Mouse (Mus musculus) left cerebral cortex, postnatal 14 days (tissue): ENCODE measurements around the gene Wdr95. TPM values are rescaled to one million over a fixed set of nuclear protein-coding genes. Genes with fewer than 3 reads are reported as not detected.

Experiments used
- DNase-seq, 2 experiments: peaks; one replicate each; pipeline ENCODE4 v3.0.0; 2021 to 2022; ENCODE audit warnings: low spot score in 2 of 2, mixed read lengths in 1 of 2
- intact Hi-C: fragments of 180-260 bp; cut with DNase I; formaldehyde crosslinking; loops from one replicate; pipeline ENCODE4 v1.15.1; 2025
- total RNA-seq, 2 experiments: library from RNA; stranded (reverse); gene quantifications; 2 replicates each; pipeline ENCODE4 v1.2.3; 2021

Wdr95 gene
- total RNA-seq, 2 experiments from 2014 or later: 0.74 to 1.4 TPM

DNA sequence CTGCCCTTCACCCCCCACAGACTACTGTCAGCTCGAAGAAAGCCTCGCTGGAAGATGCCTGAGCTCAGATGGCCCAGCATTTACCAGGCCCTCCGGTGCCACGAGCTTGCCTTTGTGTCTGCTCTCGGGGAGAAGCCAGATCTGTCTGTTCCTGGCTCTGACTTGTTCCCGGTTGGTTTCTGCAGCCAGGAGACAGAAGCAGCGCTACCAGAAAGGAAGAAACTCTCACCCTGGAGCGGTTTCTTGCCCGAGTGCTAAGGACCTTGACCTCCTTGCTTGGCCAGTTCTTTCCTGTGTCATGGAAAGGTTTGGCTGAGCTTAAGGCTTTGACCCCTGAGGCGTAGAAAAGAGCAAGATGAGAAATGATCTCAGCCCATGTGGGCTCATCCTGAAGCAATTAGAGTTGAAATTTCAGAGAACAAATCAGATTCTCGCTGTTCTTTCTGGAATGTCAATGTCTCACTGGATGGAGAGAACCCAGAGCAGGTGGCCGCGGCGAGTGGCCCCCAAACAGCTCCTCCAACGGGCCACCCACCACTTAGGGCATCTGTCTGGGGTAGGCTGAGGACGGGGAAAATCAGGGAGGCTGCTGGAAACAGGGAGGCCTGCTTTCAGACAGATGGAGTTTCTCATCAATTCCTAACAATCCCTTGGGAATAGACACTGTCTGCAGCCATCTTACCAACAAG is 83.1 kb downstream of the Wdr95 start:
- DNase-seq: peak; percentile 22 to 45
- intact Hi-C loops: loop anchor here (5.0 kb wide), 1 partner anchor 74 kb away; no protein-coding TSS in a partner anchor

GRCm38 (mm10) chr5:149612165-149612518 is 83.7 kb downstream of the Wdr95 start:
- intact Hi-C loops: loop anchor here (5.0 kb wide), 1 partner anchor 75 kb away; no protein-coding TSS in a partner anchor
- DNase-seq: no peak

DNA sequence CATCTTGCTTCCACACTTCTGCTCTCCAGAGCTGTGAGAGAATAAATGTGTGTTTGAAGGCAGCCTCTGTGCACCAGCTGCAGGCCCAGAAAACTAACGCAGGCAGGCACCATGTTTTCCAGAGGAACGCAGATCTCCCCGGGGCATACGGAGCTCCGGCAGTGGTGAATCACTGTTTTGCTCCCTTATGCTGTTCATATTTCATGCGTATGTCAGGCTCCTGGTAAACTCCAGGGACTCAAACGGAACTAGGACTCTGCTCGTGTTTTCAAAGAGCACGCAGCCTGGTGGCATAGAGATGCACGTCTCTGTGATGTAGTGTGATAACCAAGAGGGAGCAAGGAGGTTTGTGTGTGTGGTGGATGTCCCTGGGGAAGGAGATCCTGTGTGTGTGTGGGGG is 84.3 kb downstream of the Wdr95 start:
- intact Hi-C loops: loop anchor here (5.0 kb wide), 1 partner anchor 75 kb away; no protein-coding TSS in a partner anchor
- DNase-seq: peak; percentile 44 to 64

- intact Hi-C loops: no loop called here
- no peak for DNase-seq
Measured at GRCm38 (mm10) chr5:149616138-149616537, 87.7 kb downstream of the Wdr95 start.

- no peak for DNase-seq
- intact Hi-C loops: no loop called here
Measured at GRCm38 (mm10) chr5:149616817-149617216, 88.3 kb downstream of the Wdr95 start.

GRCm38 (mm10) chr5:149617776-149618425 is 89.4 kb downstream of the Wdr95 start:
- DNase-seq: no peak
- intact Hi-C loops: no loop called here

DNA sequence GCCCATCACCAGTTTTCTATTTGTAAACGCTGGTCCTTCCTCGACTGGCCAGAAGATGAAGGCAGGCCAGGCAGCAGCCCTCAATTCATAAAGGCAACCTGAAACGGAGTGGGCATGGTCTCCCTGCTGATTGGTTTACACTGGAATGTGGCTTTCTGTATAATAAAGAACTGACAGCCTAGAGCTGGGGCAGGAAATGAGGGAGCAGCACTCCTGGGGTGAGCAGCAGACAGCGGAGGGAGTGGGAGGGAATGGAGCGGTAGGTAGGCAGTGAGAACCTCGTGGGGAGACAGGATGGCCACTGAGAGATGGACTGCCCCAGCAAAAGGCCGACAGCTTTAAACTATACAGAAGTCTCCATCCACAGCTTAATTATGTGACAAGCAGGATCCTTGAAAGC is 93.7 kb downstream of the Wdr95 start:
- DNase-seq: no peak
- intact Hi-C loops: no loop called here

- DNase-seq: no peak
- intact Hi-C loops: no loop called here
Measured at GRCm38 (mm10) chr5:149622644-149623043, 94.2 kb downstream of the Wdr95 start.

DNA sequence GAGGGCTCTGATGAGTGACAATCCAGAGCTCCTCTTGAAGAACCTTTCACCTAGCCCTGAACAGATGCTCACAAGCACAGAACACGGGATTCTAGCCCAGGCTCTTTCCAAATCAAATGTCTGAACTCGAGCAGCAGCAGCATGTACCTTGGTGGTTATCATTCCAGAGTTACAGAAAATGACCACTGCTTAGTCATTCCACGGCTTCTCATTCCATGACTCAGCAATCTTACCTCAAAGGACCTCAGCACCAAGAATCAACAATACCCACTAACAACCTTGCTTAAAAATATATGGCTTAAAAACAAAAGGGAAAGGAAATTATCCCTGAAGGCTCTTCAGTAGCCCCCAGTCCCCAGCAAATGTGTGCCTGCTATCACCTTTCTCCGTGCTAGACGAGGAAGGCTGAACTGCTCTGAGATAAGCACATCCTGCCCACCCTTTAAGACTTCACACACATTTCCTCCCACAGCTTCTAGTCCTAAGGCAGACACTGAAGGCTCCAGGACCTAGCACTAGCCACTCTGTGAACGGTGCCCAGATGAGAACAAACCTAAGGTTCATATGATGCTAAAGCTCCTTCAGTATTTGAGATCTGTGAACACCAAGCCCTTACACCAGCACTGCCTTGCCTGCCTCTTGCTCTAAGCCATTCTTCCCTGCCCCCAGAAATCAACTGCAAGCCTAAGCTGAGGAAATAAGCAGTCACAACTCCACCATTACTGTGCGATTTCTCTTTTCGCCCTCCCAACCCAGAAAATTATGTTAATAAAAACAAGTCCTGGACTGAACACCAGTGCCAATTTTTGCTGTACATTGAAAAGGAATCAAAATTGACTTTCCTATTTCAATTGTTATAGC is 95.6 kb downstream of the Wdr95 start:
- no peak for DNase-seq
- intact Hi-C loops: no loop called here

- DNase-seq: no peak
- intact Hi-C loops: no loop called here
Measured at GRCm38 (mm10) chr5:149625547-149625946, 97.1 kb downstream of the Wdr95 start.

GRCm38 (mm10) chr5:149634409-149635035 is 106.0 kb downstream of the Wdr95 start:
- no peak for DNase-seq
- intact Hi-C loops: loop anchor here (5.0 kb wide), 1 partner anchor 97 kb away; no protein-coding TSS in a partner anchor

GRCm38 (mm10) chr5:149635556-149635955 is 107.1 kb downstream of the Wdr95 start:
- intact Hi-C loops: loop anchor here (5.0 kb wide), 1 partner anchor 98 kb away; no protein-coding TSS in a partner anchor
- DNase-seq: peak in 1 of 2 experiments; percentile 39

GRCm38 (mm10) chr5:149636075-149636920 is 107.8 kb downstream of the Wdr95 start, which contains the start of gene Hsph1:
Gene Hsph1, minus strand, starts transcription at chr5:149636376.
- intact Hi-C loops: loop anchor here (5.0 kb wide), 1 partner anchor 99 kb away; no protein-coding TSS in a partner anchor
- peak; percentile 99 for DNase-seq

- intact Hi-C loops: loop anchor here (5.0 kb wide), 1 partner anchor 100 kb away; no protein-coding TSS in a partner anchor
Measured at GRCm38 (mm10) chr5:149637306-149637705, 108.8 kb downstream of the Wdr95 start.

GRCm38 (mm10) chr5:149641277-149641892 is 112.9 kb downstream of the Wdr95 start:
- DNase-seq: no peak
- intact Hi-C loops: loop anchor here (10.0 kb wide), 1 partner anchor 383 kb away; no protein-coding TSS in a partner anchor

More at GRCm38 (mm10) chr5:149637306-149637705, 108.8 kb downstream of the Wdr95 start:
- no peak for DNase-seq

GRCm38 (mm10) chr5:149642366-149642765 is 113.9 kb downstream of the Wdr95 start:
- no peak for DNase-seq

DNA sequence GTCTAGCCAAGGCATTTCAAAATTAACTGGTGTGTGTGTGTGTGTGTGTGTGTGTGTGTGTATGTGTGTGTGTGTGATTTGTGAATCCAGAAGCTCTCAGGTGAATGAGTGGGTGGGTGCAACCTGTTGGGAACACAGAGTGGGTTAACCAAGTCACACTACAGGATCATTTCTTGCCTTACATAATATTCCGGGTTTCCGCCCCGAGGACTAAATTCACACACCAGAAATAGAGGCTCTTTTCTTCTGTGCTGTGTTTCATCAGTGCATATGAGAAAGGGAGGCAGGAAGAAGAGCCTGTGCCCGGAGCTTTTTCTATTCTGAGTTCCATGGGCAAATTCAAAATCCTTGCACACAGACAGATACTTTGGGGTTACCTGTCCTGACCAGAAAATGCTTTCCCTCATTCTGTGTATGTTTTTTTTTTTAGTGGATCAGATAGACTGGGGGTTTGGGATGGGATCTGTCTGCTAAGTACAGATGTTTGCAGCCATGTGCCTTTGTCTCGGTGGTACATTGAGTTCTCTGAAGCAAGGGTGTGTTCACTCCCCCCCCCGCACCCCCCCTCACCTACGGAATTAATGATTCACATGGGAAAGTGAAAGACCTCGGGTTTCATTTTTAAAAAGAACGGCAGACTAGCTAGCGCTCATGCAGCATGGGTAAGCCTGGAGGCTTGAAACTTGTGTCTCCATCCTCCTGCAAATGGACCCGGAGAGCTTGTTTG is 114.5 kb downstream of the Wdr95 start:
- intact Hi-C loops: loop anchor here (10.0 kb wide), 1 partner anchor 382 kb away; no protein-coding TSS in a partner anchor
- peak; percentile 47 to 54 for DNase-seq

More at GRCm38 (mm10) chr5:149642366-149642765, 113.9 kb downstream of the Wdr95 start:
- intact Hi-C loops: loop anchor here (10.0 kb wide), 1 partner anchor 382 kb away; no protein-coding TSS in a partner anchor
